Mouse (Mus musculus) adrenal gland, postnatal 4 days (tissue): Measurements from ENCODE around the gene Ctu2. TPM values are rescaled to one million over a fixed set of nuclear protein-coding genes. Genes with fewer than 3 reads are reported as not detected.

ENCODE experiments used
- DNase-seq, 2 experiments: peaks; one replicate each; pipeline ENCODE4 v3.0.0; 2021 to 2022; ENCODE audit warnings: low spot score in 2 of 2, mixed read lengths in 2 of 2
- long read RNA-seq, 2 experiments: library from polyadenylated mRNA; stranded (forward); transcript quantifications; one replicate each; pipeline ENCODE4 v2.0.0; 2021
- total RNA-seq, 2 experiments: library from RNA; stranded (reverse); gene quantifications; 2 replicates each; pipeline ENCODE4 v1.2.3; 2021

The Ctu2 gene
- 10 to 100 TPM; 27.7 to 37.0 TPM for total RNA-seq
- long read RNA-seq, experiment 1, transcript Ctu2-201 (15 exons, 3,066 nt): major isoform, 20 of 30 reads
- long read RNA-seq, experiment 1, partial matches to known transcripts: 2 of 30 reads
- long read RNA-seq, experiment 1, other reads (novel, unspliced or antisense): 6 of 30 reads
- long read RNA-seq, experiment 2, transcript Ctu2-201 (15 exons, 3,066 nt): major isoform, 38 of 60 reads
- long read RNA-seq, experiment 2, partial matches to known transcripts: 8 of 60 reads
- long read RNA-seq, experiment 2, other reads (novel, unspliced or antisense): 11 of 60 reads

GRCm38 (mm10) chr8:122475580-122476320, at the start of gene Ctu2, which contains the start of gene Rnf166:
TSS of gene Ctu2 (plus strand) at chr8:122476143.
TSS of gene Rnf166 (minus strand) at chr8:122476064.
- DNase-seq: peak; percentile 79 to 93

- DNase-seq: no peak
Observed at GRCm38 (mm10) chr8:122426145-122426544, 49.8 kb upstream of the Ctu2 start.

GRCm38 (mm10) chr8:122427607-122428006, 48.3 kb upstream of the Ctu2 start:
- DNase-seq: no peak

- no peak for DNase-seq
Observed at GRCm38 (mm10) chr8:122428163-122428562, 47.8 kb upstream of the Ctu2 start.

- no peak for DNase-seq
Observed at GRCm38 (mm10) chr8:122430058-122430636, 45.8 kb upstream of the Ctu2 start.

- DNase-seq: no peak
Observed at GRCm38 (mm10) chr8:122430646-122431045, 45.3 kb upstream of the Ctu2 start.

GRCm38 (mm10) chr8:122431694-122432442, 44.1 kb upstream of the Ctu2 start:
- DNase-seq: no peak

GRCm38 (mm10) chr8:122432443-122433268, 43.3 kb upstream of the Ctu2 start, which contains the start of gene Cyba:
TSS of gene Cyba (minus strand) at chr8:122432930.
- DNase-seq: peak in 1 of 2 experiments; percentile 43

- DNase-seq: no peak
Observed at GRCm38 (mm10) chr8:122433269-122433905, 42.6 kb upstream of the Ctu2 start.

GRCm38 (mm10) chr8:122435375-122435774, 40.6 kb upstream of the Ctu2 start:
- DNase-seq: no peak

- DNase-seq: no peak
Observed at GRCm38 (mm10) chr8:122436146-122436545, 39.8 kb upstream of the Ctu2 start.

GRCm38 (mm10) chr8:122436586-122437125, 39.3 kb upstream of the Ctu2 start:
- DNase-seq: no peak

GRCm38 (mm10) chr8:122437708-122438331, 38.1 kb upstream of the Ctu2 start:
- DNase-seq: no peak

GRCm38 (mm10) chr8:122439336-122439735, 36.6 kb upstream of the Ctu2 start:
- DNase-seq: no peak

- DNase-seq: no peak
Observed at GRCm38 (mm10) chr8:122441326-122441725, 34.6 kb upstream of the Ctu2 start.

- DNase-seq: no peak
Observed at GRCm38 (mm10) chr8:122442356-122442755, 33.6 kb upstream of the Ctu2 start.

GRCm38 (mm10) chr8:122442781-122443180, 33.2 kb upstream of the Ctu2 start:
- no peak for DNase-seq

- DNase-seq: peak; percentile 92 to 98
Observed at GRCm38 (mm10) chr8:122443262-122444006, 32.5 kb upstream of the Ctu2 start, which contains the start of gene Mvd. TSS of gene Mvd (minus strand) at chr8:122443422.
